Mouse (Mus musculus) liver, postnatal 0 days (tissue): ENCODE data around the gene B9d1. TPM values are rescaled to one million over a fixed set of nuclear protein-coding genes. Genes with fewer than 3 reads are reported as not detected.

Source experiments
- ATAC-seq: fragments of 200-750 bp; cut with Nextera tagmentation; 2 replicates; pipeline ENCODE4 v1.8.0; 2017; ENCODE audit warnings: mild to moderate bottlenecking, moderate library complexity
- DNase-seq: peaks from one replicate; pipeline ENCODE4 v3.0.0-alpha.2; 2016
- H3K27ac ChIP-seq: fragments of 300-500 bp; sonication (generic); 2 replicates; pipeline ENCODE4 v1.5.1; 2014; ENCODE audit warnings: antibody characterized with exemption, moderate library complexity, mild to moderate bottlenecking, low read depth
- H3K27me3 ChIP-seq: fragments of 300-500 bp; sonication (generic); 2 replicates; pipeline ENCODE4 v1.6.1; 2014; ENCODE audit warnings: low read length, control low read depth, mixed read lengths; ENCODE audit not compliant: insufficient read depth
- H3K36me3 ChIP-seq: fragments of 300-500 bp; sonication (generic); replicated peaks from 2 replicates; pipeline ENCODE4 v1.6.1; 2014; ENCODE audit warnings: mild to moderate bottlenecking, control low read depth, low read length, moderate library complexity, mixed read lengths; ENCODE audit not compliant: insufficient read depth
- H3K4me1 ChIP-seq: fragments of 300-500 bp; sonication (generic); 2 replicates; pipeline ENCODE4 v1.6.1; 2014; ENCODE audit warnings: antibody characterized with exemption, mild to moderate bottlenecking, control low read depth; ENCODE audit not compliant: insufficient read depth
- H3K4me2 ChIP-seq: fragments of 300-500 bp; sonication (generic); 2 replicates; pipeline ENCODE4 v1.6.1; 2014; ENCODE audit warnings: low read depth, mild to moderate bottlenecking, low read length, moderate library complexity, mixed read lengths
- H3K4me3 ChIP-seq: fragments of 300-500 bp; sonication (generic); 2 replicates; pipeline ENCODE4 v1.5.1; 2014; ENCODE audit warnings: low read depth, low read length
- H3K9ac ChIP-seq: fragments of 300-500 bp; sonication (generic); replicated peaks from 2 replicates; pipeline ENCODE4 v1.6.1; 2014; ENCODE audit warnings: mild to moderate bottlenecking, moderate library complexity
- H3K9me3 ChIP-seq: fragments of 300-500 bp; sonication (generic); 2 replicates; pipeline ENCODE4 v1.6.1; 2016; ENCODE audit warnings: mild to moderate bottlenecking, control low read depth, low read length, mixed read lengths
- CTCF ChIP-seq: sonication (generic); IDR thresholded peaks from 2 replicates; pipeline ENCODE4 v1.5.1; 2016; ENCODE audit warnings: antibody characterized with exemption, low read depth
- EP300 ChIP-seq: IDR thresholded peaks from 2 replicates; pipeline ENCODE4 v1.6.1; 2016; ENCODE audit warnings: antibody characterized with exemption, low read depth, mild to moderate bottlenecking
- WGBS: fragments of 180-500 bp; shearing (Covaris S2); extraction: QIAGEN DNeasy Blood & Tissue Kit; methylation state at CpG from one replicate; pipeline ENCODE4 v1.1.7; 2014; ENCODE audit not compliant: insufficient replicate concordance; 5-methylcytosine and 5-hydroxymethylcytosine counted together
- polyA plus RNA-seq: library from polyadenylated mRNA; unstranded; fragments of >200 nt; fragmentation: Nextera tagmentation; extraction: Ambion mirVana; gene quantifications from 2 replicates; pipeline ENCODE4 v1.2.1, GENCODE M21; 2015

The B9d1 gene
- polyA plus RNA-seq, 1 experiment from 2014 or later, result 1.6 TPM

GRCm38 (mm10) chr11:61532820-61533219 is 27.9 kb downstream of the B9d1 start:
- WGBS, result 74% methylated on average over 2 of the region's 2 CpGs
- Histone ChIP-seq H3K4me2 (no peak overlapping the region), H3K27me3 (no peaks in the 10 kb centered on the region), H3K27ac (no peak overlapping the region), H3K4me3 (no peak overlapping the region), H3K9me3 (no peaks in the 10 kb centered on the region), H3K9ac (no peak overlapping the region), H3K36me3 (no peaks in the 10 kb centered on the region), H3K4me1 (no peaks in the 10 kb centered on the region)
- ATAC-seq (no peak), DNase-seq (no peak)
- TF ChIP-seq CTCF, result no peak
- no peak for TF ChIP-seq EP300

GRCm38 (mm10) chr11:61533571-61533970 is 28.6 kb downstream of the B9d1 start:
- DNase-seq (no peak), ATAC-seq (peak; percentile 32)
- no peaks in the 10 kb centered on the region for H3K4me1 ChIP-seq
- TF ChIP-seq EP300 (0 out of 2 replicates have a peak, but pooled peaks have one; percentile 12), CTCF (no peak)
- no peaks in the 10 kb centered on the region for H3K27me3 ChIP-seq
- H3K27ac ChIP-seq, result no peak overlapping the region
- no peaks in the 10 kb centered on the region for H3K36me3 ChIP-seq
- H3K4me2 ChIP-seq, result no peak overlapping the region
- H3K9ac ChIP-seq, result no peak overlapping the region
- 60% methylated on average over 5 of the region's 5 CpGs for WGBS
- no peak overlapping the region for H3K4me3 ChIP-seq
- H3K9me3 ChIP-seq, result no peaks in the 10 kb centered on the region

GRCm38 (mm10) chr11:61535530-61535929 is 30.6 kb downstream of the B9d1 start:
- no peaks in the 10 kb centered on the region for H3K36me3 ChIP-seq
- H3K9me3 ChIP-seq, result no peaks in the 10 kb centered on the region
- H3K27ac ChIP-seq, result no peak overlapping the region
- H3K27me3 ChIP-seq, result no peaks in the 10 kb centered on the region
- no peak overlapping the region for H3K4me3 ChIP-seq
- no peak for DNase-seq
- no peak for ATAC-seq
- H3K4me2 ChIP-seq, result no peak overlapping the region
- 40% methylated on average over 1 of the region's 1 CpGs for WGBS
- H3K4me1 ChIP-seq, result no peaks in the 10 kb centered on the region
- no peak overlapping the region for H3K9ac ChIP-seq
- TF ChIP-seq CTCF, result no peak
- no peak for TF ChIP-seq EP300

- Histone ChIP-seq H3K4me2 (no peak overlapping the region), H3K9me3 (no peaks in the 10 kb centered on the region), H3K27me3 (no peaks in the 10 kb centered on the region), H3K9ac (no peak overlapping the region), H3K27ac (no peak overlapping the region), H3K4me3 (no peak overlapping the region), H3K4me1 (peaks cover 2% of the 10 kb centered on the region; the same call in 1 of the 2 replicates), H3K36me3 (no peaks in the 10 kb centered on the region)
- TF ChIP-seq CTCF (no peak), EP300 (0 out of 2 replicates have a peak, but pooled peaks have one; percentile 9)
- ATAC-seq, result no peak
- WGBS, result 36% methylated on average over 3 of the region's 3 CpGs
- DNase-seq, result no peak
Observed at GRCm38 (mm10) chr11:61536952-61537351, 32.0 kb downstream of the B9d1 start.

GRCm38 (mm10) chr11:61537362-61537761 is 32.4 kb downstream of the B9d1 start:
- DNase-seq (no peak), ATAC-seq (no peak)
- Histone ChIP-seq H3K4me2 (no peak overlapping the region), H3K9me3 (no peaks in the 10 kb centered on the region), H3K27me3 (no peaks in the 10 kb centered on the region), H3K27ac (no peak overlapping the region), H3K9ac (no peak overlapping the region), H3K4me1 (peaks cover 2% of the 10 kb centered on the region; the same call in 1 of the 2 replicates), H3K4me3 (no peak overlapping the region), H3K36me3 (no peaks in the 10 kb centered on the region)
- WGBS, result 76% methylated on average over 3 of the region's 3 CpGs
- no peak for TF ChIP-seq CTCF

GRCm38 (mm10) chr11:61540642-61541041 is 35.7 kb downstream of the B9d1 start:
- TF ChIP-seq EP300 (no peak), CTCF (no peak)
- DNase-seq (peak; percentile 46), ATAC-seq (peak; percentile 64)
- H3K36me3 ChIP-seq, result no peaks in the 10 kb centered on the region
- WGBS, result 72% methylated on average over 7 of the region's 7 CpGs
- peak overlapping the region; percentile 51 for H3K27ac ChIP-seq
- no peak overlapping the region for H3K4me2 ChIP-seq
- H3K9ac ChIP-seq, result no peak overlapping the region
- H3K4me3 ChIP-seq, result no peak overlapping the region
- H3K4me1 ChIP-seq, result peaks cover 2% of the 10 kb centered on the region; the same call in 1 of the 2 replicates
- H3K27me3 ChIP-seq, result no peaks in the 10 kb centered on the region
- no peaks in the 10 kb centered on the region for H3K9me3 ChIP-seq

DNA sequence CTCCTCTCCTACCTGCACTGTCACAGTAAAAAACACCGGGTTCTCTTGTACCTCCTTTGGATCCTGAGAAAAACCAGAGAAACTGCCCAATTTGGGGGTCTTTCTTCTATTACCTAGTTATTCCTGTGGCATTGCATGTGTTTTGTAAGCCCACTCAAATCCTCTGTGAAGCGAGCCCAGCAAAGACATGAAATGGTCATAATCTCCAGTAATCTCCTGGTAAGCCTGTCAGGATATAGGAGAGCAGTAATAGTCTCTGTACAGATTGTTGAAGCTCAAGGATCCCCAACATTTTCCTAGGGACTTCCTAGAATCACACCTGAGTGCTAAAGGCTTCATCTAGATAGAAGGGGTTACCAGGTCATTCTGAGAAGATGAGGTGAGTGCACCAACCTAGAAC is 36.2 kb downstream of the B9d1 start:
- Histone ChIP-seq H3K36me3 (no peaks in the 10 kb centered on the region), H3K4me3 (no peak overlapping the region), H3K4me1 (peaks cover 2% of the 10 kb centered on the region; the same call in 1 of the 2 replicates), H3K27ac (peak overlapping the region; percentile 51; the same call in 1 of the 2 replicates), H3K9me3 (no peaks in the 10 kb centered on the region), H3K9ac (no peak overlapping the region), H3K4me2 (no peak overlapping the region), H3K27me3 (no peaks in the 10 kb centered on the region)
- TF ChIP-seq EP300, result no peak
- no peak for TF ChIP-seq CTCF
- ATAC-seq, result no peak
- 58% methylated on average over 2 of the region's 2 CpGs for WGBS
- no peak for DNase-seq
